In genomic region chr14:121279106-121279505, GRCm38 (mm10) we compare ENCODE assay signal across 8 mouse cellular contexts.
A peak's percentile ranks its signal among the peaks of the same experiment; 100 is the strongest.
DNase-seq lines count a peak whose midpoint lies in the region; ATAC-seq and TF ChIP-seq lines count a peak whose summit lies in the region.

No protein-coding gene starts in this region.

- peak; percentile 69 for DNase-seq in MEL (ENCODE audit: low read depth, low spot score)
- DNase-seq in cerebellum, adult 18-20 months = peak; percentile 81 to 86
- peak; percentile 92 for DNase-seq in heart, postnatal 4 days
- peak; percentile 74 to 90 for DNase-seq in layer of hippocampus, adult 18-20 months (ENCODE audit: low spot score in 2 of 2)
- peak; percentile 95 for DNase-seq in lung, embryonic 14.5 days
- DNase-seq in thymus, adult 2 months = peak; percentile 78

- no peaks in the 10 kb centered on the region for H3K27me3 ChIP-seq in MEL (ENCODE audit: control insufficient read depth in 1 of 2, insufficient read depth in 2 of 2, low read length in 2 of 2)
- no peaks in the 10 kb centered on the region for H3K27me3 ChIP-seq in forebrain, embryonic 16.5 days (replicated peaks; ENCODE audit: control insufficient read depth, insufficient read depth, low read length)
- no peaks in the 10 kb centered on the region for H3K27me3 ChIP-seq in lung, embryonic 14.5 days (ENCODE audit: insufficient read depth, low read length)
- H3K27me3 ChIP-seq in thymus, adult 2 months (ENCODE audit: control insufficient read depth, insufficient read depth, low read length) = no peaks in the 10 kb centered on the region

- no peaks in the 10 kb centered on the region for H3K4me1 ChIP-seq in MEL (ENCODE audit: control insufficient read depth in 1 of 2, insufficient read depth in 2 of 2, low read length in 2 of 2)
- H3K4me1 ChIP-seq in forebrain, embryonic 16.5 days (replicated peaks; ENCODE audit: control insufficient read depth, insufficient read depth, low read length) = no peaks in the 10 kb centered on the region
- H3K4me1 ChIP-seq in lung, embryonic 14.5 days (ENCODE audit: insufficient read depth) = no peaks in the 10 kb centered on the region
- H3K4me1 ChIP-seq in olfactory bulb, adult 2 months (ENCODE audit: control insufficient read depth, insufficient read depth, low read length) = peaks cover 7% of the 10 kb centered on the region
- H3K4me1 ChIP-seq in thymus, adult 2 months (replicated peaks; ENCODE audit: control insufficient read depth, insufficient read depth, low read length) = no peaks in the 10 kb centered on the region

- TF ChIP-seq EP300 in MEL (IDR thresholded peaks at IDR 0.05; ENCODE audit: low read depth in 1 of 2, low read length in 2 of 2) = no peak

- H3K9ac ChIP-seq in MEL (ENCODE audit: control insufficient read depth, low read depth, low read length, poor library complexity, severe bottlenecking) = no peak overlapping the region
- no peak overlapping the region for H3K9ac ChIP-seq in forebrain, embryonic 16.5 days (replicated peaks; ENCODE audit: low read depth, low read length)
- no peak overlapping the region for H3K9ac ChIP-seq in lung, embryonic 14.5 days

- no peak overlapping the region for H3K4me2 ChIP-seq in forebrain, embryonic 16.5 days (ENCODE audit: low read length)
- no peak overlapping the region for H3K4me2 ChIP-seq in lung, embryonic 14.5 days

- H3K9me3 ChIP-seq in MEL (replicated peaks; ENCODE audit: insufficient read depth, low read length) = no peaks in the 10 kb centered on the region
- no peaks in the 10 kb centered on the region for H3K9me3 ChIP-seq in forebrain, embryonic 16.5 days (ENCODE audit: control insufficient read depth, low read length)
- no peaks in the 10 kb centered on the region for H3K9me3 ChIP-seq in lung, embryonic 14.5 days (ENCODE audit: low read depth, low read length)

- no peak overlapping the region for H3K27ac ChIP-seq in MEL (ENCODE audit: control insufficient read depth, low read depth, low read length)
- no peak overlapping the region for H3K27ac ChIP-seq in forebrain, embryonic 16.5 days (ENCODE audit: low read length)
- H3K27ac ChIP-seq in lung, embryonic 14.5 days (ENCODE audit: low read depth) = no peak overlapping the region
- no peak overlapping the region for H3K27ac ChIP-seq in olfactory bulb, adult 2 months (ENCODE audit: insufficient read depth, low read depth, low read length)
- no peak overlapping the region for H3K27ac ChIP-seq in thymus, adult 2 months (ENCODE audit: control insufficient read depth, insufficient read depth, low read length)

- H3K36me3 ChIP-seq in MEL (ENCODE audit: control insufficient read depth in 1 of 2, insufficient read depth in 2 of 2, low read length in 2 of 2) = no peaks in the 10 kb centered on the region
- peaks cover 15% of the 10 kb centered on the region for H3K36me3 ChIP-seq in forebrain, embryonic 16.5 days (ENCODE audit: control insufficient read depth, insufficient read depth)
- H3K36me3 ChIP-seq in lung, embryonic 14.5 days (ENCODE audit: insufficient read depth) = peaks cover 94% of the 10 kb centered on the region
- peaks cover 10% of the 10 kb centered on the region for H3K36me3 ChIP-seq in thymus, adult 2 months (ENCODE audit: control insufficient read depth, insufficient read depth, low read length)

- no peak overlapping the region for H3K4me3 ChIP-seq in MEL (ENCODE audit: control insufficient read depth in 1 of 2, insufficient read depth in 1 of 2, low read depth in 2 of 2, low read length in 2 of 2)
- no peak overlapping the region for H3K4me3 ChIP-seq in forebrain, embryonic 16.5 days (replicated peaks; ENCODE audit: low read length)
- H3K4me3 ChIP-seq in lung, embryonic 14.5 days (ENCODE audit: low read depth, low read length) = no peak overlapping the region
- H3K4me3 ChIP-seq in olfactory bulb, adult 2 months (ENCODE audit: insufficient read depth, low read depth, low read length) = no peak overlapping the region
- H3K4me3 ChIP-seq in thymus, adult 2 months (ENCODE audit: control insufficient read depth, insufficient read depth, low read length) = no peak overlapping the region

- ATAC-seq in forebrain, embryonic 16.5 days = peak; percentile 81
- ATAC-seq in lung, embryonic 14.5 days (ENCODE audit: insufficient read depth) = peak; percentile 72

- peak; percentile 85 to 96 (median 92) for TF ChIP-seq CTCF in MEL (IDR thresholded peaks at IDR 0.05 in 2 of 3, conservative IDR thresholded peaks at IDR 0.05 in 1 of 3; ENCODE audit: control insufficient read depth in 1 of 3, insufficient read depth in 1 of 3, low read depth in 2 of 3, low read length in 3 of 3, poor library complexity in 1 of 3, severe bottlenecking in 1 of 3)
- TF ChIP-seq CTCF in lung, embryonic 14.5 days (IDR thresholded peaks at IDR 0.05; ENCODE audit: low read depth) = peak; percentile 99
- TF ChIP-seq CTCF in olfactory bulb, adult 2 months (IDR thresholded peaks at IDR 0.05; ENCODE audit: insufficient read depth, low read depth, low read length) = peak; percentile 73; the same call in 1 of the 2 replicates
- peak; percentile 74 for TF ChIP-seq CTCF in thymus, adult 2 months (IDR thresholded peaks at IDR 0.05; ENCODE audit: borderline replicate concordance, control insufficient read depth, extremely low read depth, insufficient read depth, low read length, poor library complexity)

- H3K79me2 ChIP-seq in MEL (ENCODE audit: control insufficient read depth, insufficient read depth, low read length, poor library complexity) = no peaks in the 10 kb centered on the region

- no peak for TF ChIP-seq POLR2A in MEL (IDR thresholded peaks at IDR 0.05; ENCODE audit: control insufficient read depth in 1 of 2, insufficient read depth in 1 of 2, low read depth in 1 of 2, low read length in 2 of 2, poor library complexity in 1 of 2)
- TF ChIP-seq POLR2A in olfactory bulb, adult 2 months (IDR thresholded peaks at IDR 0.05; ENCODE audit: insufficient read depth, low read depth, low read length) = no peak
- TF ChIP-seq POLR2A in thymus, adult 2 months (IDR thresholded peaks at IDR 0.05; ENCODE audit: control insufficient read depth, extremely low read depth, insufficient read depth, low read length, poor library complexity) = no peak

- WGBS in forebrain, embryonic 16.5 days = 35% methylated on average over 6 of the region's 6 CpGs
- 24% methylated on average over 6 of the region's 6 CpGs for WGBS in lung, embryonic 14.5 days
- WGBS in olfactory bulb, adult 2 months = 31% methylated on average over 6 of the region's 6 CpGs
- whole genome bisulfite sequencing in thymus, adult 2 months = 47% methylated on average over 6 of the region's 6 CpGs

- peak; percentile 90 for TF ChIP-seq RAD21 in MEL (IDR thresholded peaks at IDR 0.05; ENCODE audit: low read depth, low read length)

TF ChIP-seq in MEL, 35 proteins besides CTCF, POLR2A, EP300 and RAD21 (continues in another document):
- TF ChIP-seq CHD2 (IDR thresholded peaks at IDR 0.05; ENCODE audit: low read length) (no peak), POLR2AphosphoS5 (IDR thresholded peaks at IDR 0.05; ENCODE audit: borderline replicate concordance, low read depth, low read length) (no peak), TBP (IDR thresholded peaks at IDR 0.05; ENCODE audit: low read depth, low read length) (no peak), MAFK (IDR thresholded peaks at IDR 0.05; ENCODE audit: borderline replicate concordance, low read depth, low read length) (no peak), ETS1 (IDR thresholded peaks at IDR 0.05; ENCODE audit: low read depth, low read length) (no peak), KAT2A (conservative IDR thresholded peaks at IDR 0.05; ENCODE audit: low read depth, low read length) (no peak), CHD1 (IDR thresholded peaks at IDR 0.05; ENCODE audit: low read depth, low read length) (no peak), MYC (IDR thresholded peaks at IDR 0.05; ENCODE audit: low read depth, low read length) (no peak), UBTF (IDR thresholded peaks at IDR 0.05; ENCODE audit: borderline replicate concordance, insufficient read depth, low read depth, low read length) (no peak), GABPA (IDR thresholded peaks at IDR 0.05; ENCODE audit: low read depth, low read length) (no peak), TAL1 (IDR thresholded peaks at IDR 0.05; ENCODE audit: low read length) (no peak), USF2 (IDR thresholded peaks at IDR 0.05; ENCODE audit: borderline replicate concordance in 1 of 2, insufficient read depth in 1 of 2, low read depth in 1 of 2, low read length in 2 of 2) (no peak), ZC3H11A (IDR thresholded peaks at IDR 0.05; ENCODE audit: low read depth, low read length) (peak; percentile 89), POLR2AphosphoS2 (IDR thresholded peaks at IDR 0.05; ENCODE audit: low read length) (no peak), MYB (IDR thresholded peaks at IDR 0.05; ENCODE audit: low read depth, low read length) (no peak), SMC3 (IDR thresholded peaks at IDR 0.05; ENCODE audit: low read depth, low read length) (peak; percentile 95), ELF1 (IDR thresholded peaks at IDR 0.05; ENCODE audit: low read depth, low read length) (no peak), RCOR1 (IDR thresholded peaks at IDR 0.05; ENCODE audit: low read depth, low read length) (no peak), E2F4 (IDR thresholded peaks at IDR 0.05; ENCODE audit: borderline replicate concordance, low read depth, low read length) (no peak), TCF12 (IDR thresholded peaks at IDR 0.05; ENCODE audit: low read depth, low read length) (no peak), NRF1 (IDR thresholded peaks at IDR 0.05; ENCODE audit: insufficient read depth, low read depth, low read length, poor library complexity, severe bottlenecking) (no peak), MAZ (IDR thresholded peaks at IDR 0.05; ENCODE audit: low read depth, low read length) (no peak), JUND (IDR thresholded peaks at IDR 0.05; ENCODE audit: low read depth, low read length) (no peak), GATA1 (IDR thresholded peaks at IDR 0.05; ENCODE audit: low read depth, low read length) (no peak), MEF2A (IDR thresholded peaks at IDR 0.05; ENCODE audit: extremely low read depth, insufficient replicate concordance, low read depth, low read length, poor library complexity, severe bottlenecking) (no peak), SIN3A (IDR thresholded peaks at IDR 0.05; ENCODE audit: low read length) (0 out of 2 replicates have a peak, but pooled peaks have one; percentile 35), MAX (IDR thresholded peaks at IDR 0.05; ENCODE audit: low read length) (no peak), ZNF384 (IDR thresholded peaks at IDR 0.05; ENCODE audit: low read depth, low read length) (peak; percentile 65), MXI1 (IDR thresholded peaks at IDR 0.05; ENCODE audit: low read depth, low read length) (no peak), ZKSCAN1 (IDR thresholded peaks at IDR 0.05; ENCODE audit: low read depth, low read length) (no peak), USF1 (IDR thresholded peaks at IDR 0.05; ENCODE audit: low read depth, low read length) (no peak), BHLHE40 (IDR thresholded peaks at IDR 0.05; ENCODE audit: borderline replicate concordance, low read depth, low read length) (no peak), NELFE (IDR thresholded peaks at IDR 0.05; ENCODE audit: low read depth, low read length) (no peak)
